Mouse (Mus musculus): ENCODE results near the gene Dmrtc1a. TPM values are rescaled to one million over a fixed set of nuclear protein-coding genes. Genes with fewer than 3 reads are reported as not detected.

The Dmrtc1a gene
- total RNA-seq (2023): not detected

GRCm38 (mm10) chrX:102908587-102908986, at the start of gene Dmrtc1a, which contains the start of gene 1700011M02Rik:
TSS of gene Dmrtc1a (minus strand) at chrX:102908687.
TSS of gene 1700011M02Rik (plus strand) at chrX:102908905.

DNA sequence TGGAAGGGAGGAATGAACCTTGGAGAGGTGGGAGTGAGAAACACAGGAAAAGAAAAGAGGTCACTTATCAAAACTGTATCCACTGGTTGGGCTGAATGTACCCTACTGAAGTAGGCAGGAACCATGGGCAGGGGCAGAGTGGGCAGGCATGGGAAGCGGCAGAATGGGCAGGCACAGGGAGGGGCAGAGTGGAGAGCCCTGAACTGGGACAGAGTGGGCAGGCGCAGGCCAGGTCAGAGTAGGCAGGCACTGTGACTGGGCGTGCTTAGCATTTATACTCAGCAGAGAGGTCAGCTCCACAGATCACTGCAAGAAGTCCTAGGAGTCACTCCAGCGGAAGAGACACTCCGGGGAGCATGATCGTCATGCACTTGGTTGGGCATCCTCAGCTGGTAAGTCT, 19.6 kb upstream of the Dmrtc1a start, which contains the start of gene 1700018G05Rik:
TSS of gene 1700018G05Rik (plus strand) at position 301 of the 400 bp plus-strand sequence.

GRCm38 (mm10) chrX:102867871-102868270, 40.6 kb downstream of the Dmrtc1a start, which contains the start of gene 1700031F05Rik:
TSS of gene 1700031F05Rik (minus strand) at chrX:102867971.

GRCm38 (mm10) chrX:102854516-102854915, 54.0 kb downstream of the Dmrtc1a start, which contains the start of gene Dmrtc1c2:
TSS of gene Dmrtc1c2 (minus strand) at chrX:102854616.

Other genes starting within 250 kb of the Dmrtc1a start
- not detected for gene Gm3880, start 221.7 kb downstream of the Dmrtc1a start, total RNA-seq (2023)
- gene Gm9112, start 201.1 kb downstream of the Dmrtc1a start, total RNA-seq (2023): not detected
- not detected for gene Dmrtc1b, start 200.8 kb downstream of the Dmrtc1a start, total RNA-seq (2023)
- not detected for gene Dmrtc1c1, start 105.7 kb downstream of the Dmrtc1a start, total RNA-seq (2023)
- not detected for gene Dmrtc1c2, start 54.1 kb downstream of the Dmrtc1a start, total RNA-seq (2023)
- not detected for gene 1700031F05Rik, start 40.7 kb downstream of the Dmrtc1a start, total RNA-seq (2023)
- gene 1700011M02Rik, start 218 bp upstream of the Dmrtc1a start, total RNA-seq (2023): not detected
- gene 1700018G05Rik, start 19.7 kb upstream of the Dmrtc1a start, total RNA-seq (2023): not detected